Mouse (Mus musculus) neural tube, embryonic 14.5 days (tissue): ENCODE results near the gene Ptf1a. TPM values are rescaled to one million over a fixed set of nuclear protein-coding genes. Genes with fewer than 3 reads are reported as not detected.

ENCODE experiments used
- ATAC-seq: fragments of 200-750 bp; cut with Nextera tagmentation; 2 replicates; pipeline ENCODE4 v1.8.0; 2017; ENCODE audit warnings: low read depth, mild to moderate bottlenecking, moderate TSS enrichment, moderate library complexity
- H3K27ac ChIP-seq: fragments of 300-500 bp; sonication (generic); 2 replicates; pipeline ENCODE4 v1.5.1; 2014; ENCODE audit warnings: low read depth, mild to moderate bottlenecking, control low read depth, low read length, moderate library complexity, mixed read lengths
- H3K27me3 ChIP-seq: fragments of 300-500 bp; sonication (generic); 2 replicates; pipeline ENCODE4 v1.6.1; 2014; ENCODE audit warnings: low read length; ENCODE audit not compliant: control insufficient read depth, insufficient read depth
- H3K36me3 ChIP-seq: fragments of 300-500 bp; sonication (generic); 2 replicates; pipeline ENCODE4 v1.6.1; 2014; ENCODE audit warnings: low read length, mixed read lengths; ENCODE audit not compliant: control insufficient read depth, insufficient read depth
- H3K4me1 ChIP-seq: fragments of 300-500 bp; sonication (generic); 2 replicates; pipeline ENCODE4 v1.6.1; 2014; ENCODE audit warnings: low read length; ENCODE audit not compliant: control insufficient read depth, insufficient read depth
- H3K4me2 ChIP-seq: fragments of 300-500 bp; sonication (generic); 2 replicates; pipeline ENCODE4 v1.6.1; 2014; ENCODE audit warnings: mild to moderate bottlenecking, low read depth, low read length, control low read depth
- H3K4me3 ChIP-seq: fragments of 300-500 bp; sonication (generic); 2 replicates; pipeline ENCODE4 v1.5.1; 2014; ENCODE audit warnings: low read depth, low read length, control low read depth, mixed read lengths
- H3K9ac ChIP-seq: fragments of 300-500 bp; sonication (generic); replicated peaks from 2 replicates; pipeline ENCODE4 v1.6.1; 2014; ENCODE audit warnings: low read depth, mild to moderate bottlenecking, control low read depth, low read length, mixed read lengths
- H3K9me3 ChIP-seq: fragments of 300-500 bp; sonication (generic); 2 replicates; pipeline ENCODE4 v1.6.1; 2016; ENCODE audit warnings: low read length; ENCODE audit not compliant: control insufficient read depth
- WGBS: fragments of 180-500 bp; shearing (Covaris S2); extraction: QIAGEN DNeasy Blood & Tissue Kit; methylation state at CpG from one replicate; pipeline ENCODE4 v1.1.7; 2014; 5-methylcytosine and 5-hydroxymethylcytosine counted together
- polyA plus RNA-seq: library from polyadenylated mRNA; unstranded; fragments of >200 nt; fragmentation: Nextera tagmentation; extraction: Ambion mirVana; gene quantifications from 2 replicates; pipeline ENCODE4 v1.2.1, GENCODE M21; 2014

Ptf1a gene
- polyA plus RNA-seq, 1 experiment from 2014 or later: not detected

- Histone ChIP-seq H3K4me1 (peaks cover 8% of the 10 kb centered on the region), H3K36me3 (no peaks in the 10 kb centered on the region), H3K4me3 (no peak overlapping the region), H3K27me3 (peaks cover 84% of the 10 kb centered on the region), H3K9me3 (no peaks in the 10 kb centered on the region), H3K27ac (no peak overlapping the region), H3K4me2 (no peak overlapping the region), H3K9ac (no peak overlapping the region)
- 2% methylated on average over 7 of the region's 7 CpGs for WGBS
- ATAC-seq: no peak
These were observed 1.3 kb downstream of the Ptf1a start for GRCm38 (mm10) chr2:19446746-19447145.

- H3K27me3 ChIP-seq: peaks cover 85% of the 10 kb centered on the region
- peak overlapping the region; percentile 7; the same call in 1 of the 2 replicates for H3K4me3 ChIP-seq
- H3K4me1 ChIP-seq: peaks cover 8% of the 10 kb centered on the region
- H3K4me2 ChIP-seq: peak overlapping the region; percentile 29; the same call in 1 of the 2 replicates
- peak; percentile 47; the same call in 1 of the 2 replicates for ATAC-seq
- H3K9me3 ChIP-seq: no peaks in the 10 kb centered on the region
- H3K36me3 ChIP-seq: no peaks in the 10 kb centered on the region
- H3K27ac ChIP-seq: no peak overlapping the region
- H3K9ac ChIP-seq: no peak overlapping the region
- WGBS: 1% methylated on average over 31 of the region's 31 CpGs
These were observed 2.7 kb downstream of the Ptf1a start for GRCm38 (mm10) chr2:19448042-19448700.

GRCm38 (mm10) chr2:19449308-19449707 is 3.8 kb downstream of the Ptf1a start:
- 13% methylated on average over 4 of the region's 4 CpGs for WGBS

GRCm38 (mm10) chr2:19452531-19453055 is 7.1 kb downstream of the Ptf1a start:
- Histone ChIP-seq H3K27ac (no peak overlapping the region), H3K9ac (no peak overlapping the region), H3K4me2 (no peak overlapping the region), H3K9me3 (no peaks in the 10 kb centered on the region), H3K4me3 (no peak overlapping the region), H3K4me1 (no peaks in the 10 kb centered on the region), H3K27me3 (peaks cover 87% of the 10 kb centered on the region), H3K36me3 (no peaks in the 10 kb centered on the region)
- WGBS: under 1% methylated on average over 19 of the region's 19 CpGs
- no peak for ATAC-seq

More at GRCm38 (mm10) chr2:19449308-19449707, 3.8 kb downstream of the Ptf1a start:
- no peak for ATAC-seq
- Histone ChIP-seq H3K9ac (no peak overlapping the region), H3K36me3 (no peaks in the 10 kb centered on the region), H3K27ac (no peak overlapping the region), H3K4me1 (peaks cover 8% of the 10 kb centered on the region), H3K4me3 (no peak overlapping the region), H3K9me3 (no peaks in the 10 kb centered on the region), H3K4me2 (no peak overlapping the region), H3K27me3 (peaks cover 88% of the 10 kb centered on the region)

- Histone ChIP-seq H3K27me3 (peaks cover 74% of the 10 kb centered on the region), H3K27ac (no peak overlapping the region), H3K9ac (no peak overlapping the region), H3K4me1 (no peaks in the 10 kb centered on the region), H3K4me2 (no peak overlapping the region), H3K36me3 (no peaks in the 10 kb centered on the region), H3K9me3 (no peaks in the 10 kb centered on the region), H3K4me3 (no peak overlapping the region)
- no peak for ATAC-seq
- WGBS: under 1% methylated on average over 5 of the region's 5 CpGs
These were observed 9.8 kb downstream of the Ptf1a start for GRCm38 (mm10) chr2:19455228-19455627.

GRCm38 (mm10) chr2:19455857-19456482 is 10.5 kb downstream of the Ptf1a start:
- Histone ChIP-seq H3K4me1 (no peaks in the 10 kb centered on the region), H3K27ac (no peak overlapping the region), H3K4me3 (no peak overlapping the region), H3K4me2 (no peak overlapping the region), H3K27me3 (peaks cover 69% of the 10 kb centered on the region), H3K36me3 (no peaks in the 10 kb centered on the region), H3K9ac (no peak overlapping the region), H3K9me3 (no peaks in the 10 kb centered on the region)
- WGBS: 8% methylated on average over 10 of the region's 10 CpGs
- peak; percentile 56; the same call in 1 of the 2 replicates for ATAC-seq

GRCm38 (mm10) chr2:19458785-19459184 is 13.3 kb downstream of the Ptf1a start:
- peaks cover 43% of the 10 kb centered on the region for H3K27me3 ChIP-seq
- WGBS: 16% methylated on average over 2 of the region's 2 CpGs
- no peak for ATAC-seq

GRCm38 (mm10) chr2:19461940-19462339 is 16.5 kb downstream of the Ptf1a start:
- Histone ChIP-seq H3K27me3 (peaks cover 19% of the 10 kb centered on the region), H3K4me1 (no peaks in the 10 kb centered on the region), H3K9me3 (no peaks in the 10 kb centered on the region), H3K27ac (no peak overlapping the region), H3K36me3 (no peaks in the 10 kb centered on the region), H3K4me2 (no peak overlapping the region), H3K4me3 (no peak overlapping the region), H3K9ac (no peak overlapping the region)
- no peak for ATAC-seq
- 44% methylated on average over 2 of the region's 2 CpGs for WGBS

More at GRCm38 (mm10) chr2:19458785-19459184, 13.3 kb downstream of the Ptf1a start:
- Histone ChIP-seq H3K4me3 (no peak overlapping the region), H3K27ac (no peak overlapping the region), H3K36me3 (no peaks in the 10 kb centered on the region), H3K4me2 (no peak overlapping the region), H3K9ac (no peak overlapping the region), H3K9me3 (no peaks in the 10 kb centered on the region), H3K4me1 (no peaks in the 10 kb centered on the region)

- Histone ChIP-seq H3K4me2 (no peak overlapping the region), H3K36me3 (no peaks in the 10 kb centered on the region), H3K27ac (no peak overlapping the region), H3K9ac (no peak overlapping the region), H3K4me3 (no peak overlapping the region), H3K4me1 (no peaks in the 10 kb centered on the region), H3K27me3 (no peaks in the 10 kb centered on the region), H3K9me3 (no peaks in the 10 kb centered on the region)
- 83% methylated on average over 3 of the region's 3 CpGs for WGBS
- ATAC-seq: no peak
These were observed 44.8 kb downstream of the Ptf1a start for GRCm38 (mm10) chr2:19490262-19490661.
